Mouse (Mus musculus) erythroblast, embryonic 14.5 days (primary cell): ENCODE data around the gene Mllt3. TPM values are rescaled to one million over a fixed set of nuclear protein-coding genes. Genes with fewer than 3 reads are reported as not detected.

Experiments
- H3K27me3 ChIP-seq: 2 replicates; pipeline ENCODE4 v1.6.1; 2012; ENCODE audit warnings: inconsistent platforms; ENCODE audit not compliant: control insufficient read depth
- H3K36me3 ChIP-seq: 2 replicates; pipeline ENCODE4 v1.6.1; 2012; ENCODE audit warnings: mild to moderate bottlenecking, inconsistent platforms; ENCODE audit not compliant: control insufficient read depth
- H3K4me1 ChIP-seq: 2 replicates; pipeline ENCODE4 v1.6.1; 2012; ENCODE audit warnings: inconsistent platforms; ENCODE audit not compliant: control insufficient read depth
- H3K4me3 ChIP-seq: replicated peaks from 2 replicates; pipeline ENCODE3; 2012; ENCODE audit warnings: moderate library complexity, mild to moderate bottlenecking, inconsistent platforms
- H3K9me3 ChIP-seq: 2 replicates; pipeline ENCODE4 v1.6.1; 2012; ENCODE audit warnings: low read length, inconsistent platforms, mixed read lengths; ENCODE audit not compliant: control insufficient read depth
- GATA1 ChIP-seq: IDR thresholded peaks from 2 replicates; pipeline ENCODE4 v1.6.1; 2012; ENCODE audit warnings: low read length, inconsistent platforms, mixed read lengths
- TAL1 ChIP-seq: IDR thresholded peaks from 3 replicates; pipeline ENCODE4 v1.6.1; 2012; ENCODE audit warnings: low read length, inconsistent platforms, mixed read lengths
- polyA plus RNA-seq: library from polyadenylated mRNA; stranded (reverse); fragments of >175 nt; gene quantifications from 2 replicates; pipeline ENCODE4 v1.2.3, GENCODE M21; 2012

Gene Mllt3
- polyA plus RNA-seq, 1 experiment: 7.8 TPM

- no peaks in the 10 kb centered on the region for H3K27me3 ChIP-seq
- no peak for TF ChIP-seq TAL1
- TF ChIP-seq GATA1: no peak
- no peaks in the 10 kb centered on the region for H3K36me3 ChIP-seq
- H3K9me3 ChIP-seq: no peaks in the 10 kb centered on the region
- no peak overlapping the region for H3K4me3 ChIP-seq
- no peaks in the 10 kb centered on the region for H3K4me1 ChIP-seq
These were observed 152.9 kb downstream of the Mllt3 start for GRCm38 (mm10) chr4:87880297-87880696.

GRCm38 (mm10) chr4:87878701-87879100 lies 154.5 kb downstream of the Mllt3 start:
- TF ChIP-seq GATA1: no peak
- TF ChIP-seq TAL1: no peak
- H3K4me3 ChIP-seq: no peak overlapping the region

DNA sequence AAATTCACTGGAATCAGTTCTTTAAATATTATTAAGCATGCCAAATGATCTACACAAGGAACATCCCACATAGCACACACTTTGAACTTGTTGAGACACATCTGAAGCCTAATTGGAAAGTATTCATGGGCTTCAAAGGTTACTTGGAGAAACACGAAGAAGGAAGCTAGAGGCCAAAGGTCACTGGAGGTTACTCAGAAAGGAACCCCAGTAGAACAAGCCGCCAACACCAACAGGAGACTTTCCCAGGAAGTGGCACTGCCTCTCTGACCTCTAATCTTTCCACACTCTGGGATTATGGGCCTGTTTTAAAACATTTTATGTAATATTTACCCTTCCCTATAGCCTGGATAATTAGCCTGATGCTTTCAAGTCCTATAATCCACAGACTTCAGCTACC lies 162.6 kb downstream of the Mllt3 start:
- H3K36me3 ChIP-seq: peaks cover 3% of the 10 kb centered on the region; the same call in 1 of the 2 replicates
- TF ChIP-seq TAL1 (no peak), GATA1 (no peak)
- no peaks in the 10 kb centered on the region for H3K4me1 ChIP-seq

More at GRCm38 (mm10) chr4:87878701-87879100, 154.5 kb downstream of the Mllt3 start:
- Histone ChIP-seq H3K27me3 (no peaks in the 10 kb centered on the region), H3K36me3 (no peaks in the 10 kb centered on the region), H3K4me1 (no peaks in the 10 kb centered on the region), H3K9me3 (no peaks in the 10 kb centered on the region)

DNA sequence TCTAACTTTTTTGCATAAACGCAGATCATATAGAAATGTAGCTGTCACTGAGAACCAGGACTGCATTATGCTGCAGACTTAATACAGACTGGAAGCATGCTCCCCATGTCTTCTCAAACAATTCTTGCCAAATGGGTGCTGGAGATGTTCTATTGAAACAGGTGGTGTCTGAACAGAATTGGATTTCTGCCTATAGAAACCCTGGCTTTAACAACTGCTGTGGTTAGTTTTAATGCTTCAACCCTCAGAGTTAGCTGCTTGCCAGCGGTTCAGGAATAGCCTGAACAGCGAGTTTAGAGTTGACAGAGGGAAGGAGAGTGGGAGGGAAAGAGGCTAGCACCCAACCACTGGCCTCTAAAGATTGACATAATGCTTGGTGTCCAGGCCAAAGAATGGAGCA lies 166.6 kb downstream of the Mllt3 start:
- H3K9me3 ChIP-seq: no peaks in the 10 kb centered on the region
- H3K4me1 ChIP-seq: no peaks in the 10 kb centered on the region
- H3K4me3 ChIP-seq: no peak overlapping the region
- H3K27me3 ChIP-seq: no peaks in the 10 kb centered on the region
- peaks cover 2% of the 10 kb centered on the region; the same call in 1 of the 2 replicates for H3K36me3 ChIP-seq
- no peak for TF ChIP-seq GATA1
- no peak for TF ChIP-seq TAL1

More for the DNA sequence above, 162.6 kb downstream of the Mllt3 start:
- Histone ChIP-seq H3K4me3 (no peak overlapping the region), H3K9me3 (no peaks in the 10 kb centered on the region), H3K27me3 (no peaks in the 10 kb centered on the region)

DNA sequence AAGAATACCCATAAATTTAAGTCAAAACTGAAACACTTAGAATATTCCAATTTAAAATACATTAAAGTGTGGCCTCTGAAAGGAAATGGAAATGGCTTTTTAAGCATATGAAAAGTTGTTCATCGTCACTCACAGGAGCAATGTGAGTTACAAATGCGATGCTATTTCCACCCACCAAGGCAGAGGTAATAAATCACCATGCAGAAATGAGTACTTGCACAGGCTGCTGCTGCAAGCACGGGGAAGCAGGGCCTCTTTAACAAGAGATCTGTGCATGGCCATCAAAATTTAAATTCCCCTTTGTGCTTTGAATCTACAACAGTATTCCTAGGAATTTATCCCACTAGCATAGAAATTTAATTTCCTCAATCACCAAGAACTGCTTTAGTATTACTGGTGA lies 167.3 kb downstream of the Mllt3 start:
- Histone ChIP-seq H3K4me1 (no peaks in the 10 kb centered on the region), H3K9me3 (no peaks in the 10 kb centered on the region), H3K36me3 (peaks cover 2% of the 10 kb centered on the region; the same call in 1 of the 2 replicates), H3K4me3 (no peak overlapping the region), H3K27me3 (no peaks in the 10 kb centered on the region)
- no peak for TF ChIP-seq TAL1
- TF ChIP-seq GATA1: no peak

DNA sequence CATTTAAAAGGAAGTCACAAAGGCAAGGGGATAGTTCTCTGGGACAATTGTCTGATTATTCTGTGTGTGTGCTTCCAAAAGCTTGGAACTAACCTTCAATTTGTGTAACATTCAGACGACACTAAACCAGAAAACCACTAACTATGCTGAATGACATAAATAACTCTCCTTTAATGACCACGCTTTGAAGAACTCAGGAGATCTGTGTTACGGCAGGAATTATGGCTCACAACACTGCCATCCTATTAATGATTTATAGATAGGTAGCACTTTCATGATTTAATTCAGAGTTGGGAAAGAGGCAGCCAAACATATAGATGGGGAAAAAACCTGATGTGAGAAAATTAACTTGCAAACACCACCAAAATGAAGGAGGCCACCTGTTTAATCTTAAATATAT lies 168.1 kb downstream of the Mllt3 start:
- no peak overlapping the region for H3K4me3 ChIP-seq
- no peaks in the 10 kb centered on the region for H3K9me3 ChIP-seq
- TF ChIP-seq GATA1 (no peak), TAL1 (no peak)
- H3K4me1 ChIP-seq: peaks cover 3% of the 10 kb centered on the region; the same call in 1 of the 2 replicates
- peaks cover 2% of the 10 kb centered on the region; the same call in 1 of the 2 replicates for H3K36me3 ChIP-seq
- H3K27me3 ChIP-seq: no peaks in the 10 kb centered on the region

GRCm38 (mm10) chr4:87863212-87863611 lies 170.0 kb downstream of the Mllt3 start:
- TF ChIP-seq GATA1: no peak
- TF ChIP-seq TAL1: no peak
- Histone ChIP-seq H3K27me3 (no peaks in the 10 kb centered on the region), H3K36me3 (peaks cover 2% of the 10 kb centered on the region; the same call in 1 of the 2 replicates), H3K9me3 (no peaks in the 10 kb centered on the region), H3K4me3 (no peak overlapping the region), H3K4me1 (peaks cover 10% of the 10 kb centered on the region)

DNA sequence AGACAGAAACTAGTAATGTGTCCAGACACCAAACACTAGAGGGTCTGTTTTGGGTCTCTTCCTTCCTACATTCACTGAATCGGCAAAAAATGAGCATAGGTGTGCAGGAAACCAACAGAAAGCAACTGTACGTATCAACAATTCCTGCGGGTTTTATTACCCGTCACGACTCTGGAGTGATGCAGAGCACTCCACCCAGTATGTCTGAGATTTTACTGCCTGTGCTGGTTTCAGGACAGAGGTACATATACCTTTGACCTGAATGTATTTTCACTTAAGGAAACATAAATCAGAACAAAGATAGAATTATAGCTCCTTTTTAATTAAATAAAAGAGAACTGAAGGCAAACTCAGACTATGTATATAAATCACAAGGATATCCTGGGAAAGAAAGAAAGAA lies 172.4 kb downstream of the Mllt3 start:
- Histone ChIP-seq H3K9me3 (no peaks in the 10 kb centered on the region), H3K36me3 (peaks cover 2% of the 10 kb centered on the region; the same call in 1 of the 2 replicates), H3K4me1 (peaks cover 12% of the 10 kb centered on the region), H3K27me3 (no peaks in the 10 kb centered on the region), H3K4me3 (no peak overlapping the region)
- TF ChIP-seq TAL1 (no peak), GATA1 (no peak)

DNA sequence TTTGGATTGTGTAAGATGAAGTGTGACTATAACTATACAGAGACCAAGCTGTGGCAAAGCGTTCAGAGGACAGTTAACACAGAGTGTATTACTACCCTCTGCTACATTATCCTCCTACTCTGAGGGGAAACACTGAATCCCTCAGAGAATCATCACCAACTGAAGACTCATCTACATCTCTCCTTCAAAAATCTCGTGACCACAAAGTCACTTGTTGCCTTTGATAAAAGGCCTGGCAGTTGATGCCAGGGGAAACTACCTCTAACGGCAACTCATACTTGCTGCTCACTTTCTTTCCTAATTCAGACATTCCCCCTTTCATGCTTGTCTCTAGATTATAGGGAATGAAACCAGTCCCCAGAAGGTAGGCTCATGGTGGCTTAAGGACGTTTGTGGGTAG lies 174.0 kb downstream of the Mllt3 start:
- Histone ChIP-seq H3K27me3 (no peaks in the 10 kb centered on the region), H3K4me3 (no peak overlapping the region)
- TF ChIP-seq GATA1 (no peak), TAL1 (no peak)

DNA sequence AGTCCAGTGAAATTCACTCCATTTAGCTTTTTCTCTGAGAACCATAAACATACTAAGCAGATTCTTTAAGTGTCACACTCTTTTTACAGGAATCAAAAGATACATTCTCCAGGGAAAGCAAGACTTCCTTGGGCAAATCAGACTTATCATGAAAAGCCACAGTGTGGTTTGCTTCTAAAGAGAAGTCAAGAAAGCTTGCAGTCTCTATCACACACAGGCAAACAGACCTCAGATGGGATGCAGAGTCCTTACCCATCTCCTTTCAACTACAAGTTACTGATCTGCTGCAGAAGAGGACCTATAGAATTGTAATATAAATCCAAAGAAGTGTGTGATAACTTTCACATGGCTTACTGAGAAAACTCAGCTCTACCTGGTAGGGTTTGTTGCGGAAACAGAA lies 175.2 kb downstream of the Mllt3 start:
- peaks cover 12% of the 10 kb centered on the region for H3K4me1 ChIP-seq
- H3K9me3 ChIP-seq: no peaks in the 10 kb centered on the region
- TF ChIP-seq GATA1 (no peak), TAL1 (no peak)
- H3K27me3 ChIP-seq: no peaks in the 10 kb centered on the region
- no peak overlapping the region for H3K4me3 ChIP-seq
- H3K36me3 ChIP-seq: peaks cover 2% of the 10 kb centered on the region; the same call in 1 of the 2 replicates

More for the DNA sequence above, 174.0 kb downstream of the Mllt3 start:
- Histone ChIP-seq H3K4me1 (peaks cover 12% of the 10 kb centered on the region), H3K9me3 (no peaks in the 10 kb centered on the region), H3K36me3 (peaks cover 2% of the 10 kb centered on the region; the same call in 1 of the 2 replicates)
